18 mouse cellular contexts compared by ENCODE assay signal in the genomic region with DNA sequence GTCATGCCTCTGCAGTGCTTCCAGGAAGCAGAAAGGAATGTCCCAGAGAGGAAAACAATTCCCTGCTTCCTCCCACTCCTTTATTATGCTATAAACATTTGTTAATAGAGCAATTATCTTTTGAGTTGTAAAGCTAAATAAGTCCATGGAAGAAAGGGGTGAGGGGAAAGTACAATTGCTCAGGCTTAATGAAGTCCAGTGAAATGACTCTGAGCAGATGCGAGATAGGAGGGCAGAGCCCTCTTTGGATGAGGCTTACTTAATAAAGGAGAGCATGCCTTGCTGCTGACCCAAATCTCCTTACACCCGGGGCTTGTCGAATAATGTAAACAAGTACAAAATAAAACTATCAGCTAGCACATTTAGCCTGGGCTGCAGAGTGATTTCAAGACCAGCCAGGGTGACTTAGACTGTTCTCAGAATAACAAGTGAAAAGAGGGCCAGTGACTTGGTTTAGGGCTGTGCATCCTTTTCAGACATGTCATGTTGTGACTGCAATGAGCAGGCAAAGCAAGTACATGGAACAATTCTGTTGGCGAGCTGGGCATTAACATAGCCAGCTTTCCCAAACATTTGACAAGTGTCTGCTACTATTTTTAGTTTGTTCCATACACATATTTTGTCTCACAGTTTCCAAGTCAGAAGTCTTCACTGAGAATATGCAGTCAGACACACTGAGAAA.
DNase-seq lines count a peak whose midpoint lies in the region; ATAC-seq and TF ChIP-seq lines count a peak whose summit lies in the region.
"Had no signal": no experiment of that assay in that cellular context is flagged by ENCODE, and none has a peak within 500 bp of the region (broad histone marks: within the 10 kb centered on the region; RNA-seq: fewer than 3 reads in every experiment).

No protein-coding gene starts in this region.

- H3K27ac ChIP-seq in heart, embryonic 12.5 days (ENCODE audit: poor library complexity, severe bottlenecking) = 0 out of 2 replicates have a peak overlapping the region, but pooled peaks have one; percentile 19
- H3K27ac ChIP-seq in heart, embryonic 11.5 days (ENCODE audit: low read depth, low read length) = no peak overlapping the region
- H3K27ac ChIP-seq in stomach, embryonic 14.5 days (ENCODE audit: low read length) = peak overlapping the region; percentile 11; the same call in 1 of the 2 replicates
- H3K27ac ChIP-seq in stomach, postnatal 0 days (replicated peaks) = no peak overlapping the region; the same call in 1 of the 2 replicates
- H3K27ac ChIP-seq in liver, postnatal 0 days (ENCODE audit: low read depth) = no peak overlapping the region
- H3K27ac ChIP-seq in stomach, embryonic 16.5 days (ENCODE audit: low read length) = 0 out of 2 replicates have a peak overlapping the region, but pooled peaks have one; percentile 14
- H3K27ac ChIP-seq in hindbrain, embryonic 13.5 days = no peak overlapping the region
- H3K27ac ChIP-seq: embryonic facial prominence, embryonic 15.5 days; heart, adult 2 months; limb, embryonic 10.5 days; macrophage; midbrain, embryonic 13.5 days had no signal

- WGBS in heart, embryonic 12.5 days = 34% methylated on average over 4 of the region's 4 CpGs
- WGBS in heart, embryonic 11.5 days (ENCODE audit: insufficient replicate concordance) = 31% methylated on average over 4 of the region's 4 CpGs
- 26% methylated on average over 4 of the region's 4 CpGs for whole genome bisulfite sequencing in stomach, embryonic 14.5 days
- WGBS in stomach, postnatal 0 days = 27% methylated on average over 4 of the region's 4 CpGs
- WGBS in liver, postnatal 0 days (ENCODE audit: insufficient replicate concordance) = 53% methylated on average over 4 of the region's 4 CpGs
- 26% methylated on average over 4 of the region's 4 CpGs for WGBS in stomach, embryonic 16.5 days
- 40% methylated on average over 4 of the region's 4 CpGs for WGBS in hindbrain, embryonic 13.5 days

- H3K4me3 ChIP-seq in heart, embryonic 12.5 days = no peak overlapping the region
- H3K4me3 ChIP-seq in heart, embryonic 11.5 days (ENCODE audit: low read depth, low read length) = no peak overlapping the region
- no peak overlapping the region for H3K4me3 ChIP-seq in stomach, embryonic 14.5 days (ENCODE audit: low read depth, low read length)
- no peak overlapping the region for H3K4me3 ChIP-seq in stomach, postnatal 0 days (ENCODE audit: low read depth, low read length)
- no peak overlapping the region for H3K4me3 ChIP-seq in liver, postnatal 0 days (ENCODE audit: low read depth, low read length)
- no peak overlapping the region for H3K4me3 ChIP-seq in stomach, embryonic 16.5 days (replicated peaks; ENCODE audit: low read length)
- H3K4me3 ChIP-seq in hindbrain, embryonic 13.5 days = no peak overlapping the region
- H3K4me3 ChIP-seq: embryonic facial prominence, embryonic 15.5 days; heart, adult 2 months; limb, embryonic 10.5 days; midbrain, embryonic 13.5 days had no signal

- TF ChIP-seq CTCF in stomach, postnatal 0 days (IDR thresholded peaks at IDR 0.05; ENCODE audit: low read depth) = no peak
- TF ChIP-seq CTCF in liver, postnatal 0 days (IDR thresholded peaks at IDR 0.05; ENCODE audit: low read depth) = no peak

- no peak overlapping the region for H3K9ac ChIP-seq in heart, embryonic 12.5 days
- no peak overlapping the region for H3K9ac ChIP-seq in heart, embryonic 11.5 days (ENCODE audit: low read depth, low read length)
- H3K9ac ChIP-seq in stomach, embryonic 14.5 days (replicated peaks; ENCODE audit: low read depth, low read length) = no peak overlapping the region
- H3K9ac ChIP-seq in stomach, postnatal 0 days (ENCODE audit: low read length) = no peak overlapping the region
- no peak overlapping the region for H3K9ac ChIP-seq in liver, postnatal 0 days (replicated peaks)
- H3K9ac ChIP-seq in stomach, embryonic 16.5 days (ENCODE audit: low read length) = no peak overlapping the region
- H3K9ac ChIP-seq in hindbrain, embryonic 13.5 days = no peak overlapping the region
- H3K9ac ChIP-seq: embryonic facial prominence, embryonic 15.5 days; midbrain, embryonic 13.5 days had no signal

- no peak for ATAC-seq in heart, embryonic 12.5 days (ENCODE audit: insufficient number of reproducible peaks, low FRiP score)
- no peak for ATAC-seq in heart, embryonic 11.5 days (replicated peaks; ENCODE audit: insufficient number of reproducible peaks, low FRiP score, low TSS enrichment)
- ATAC-seq in stomach, embryonic 14.5 days (ENCODE audit: insufficient number of reproducible peaks, insufficient read depth, low FRiP score, low read depth) = no peak
- no peak for ATAC-seq in stomach, postnatal 0 days (ENCODE audit: low FRiP score, low TSS enrichment)
- no peak for ATAC-seq in liver, postnatal 0 days
- no peak; the same call in 1 of the 2 replicates for ATAC-seq in stomach, embryonic 16.5 days (ENCODE audit: insufficient read depth, low FRiP score)
- ATAC-seq in hindbrain, embryonic 13.5 days (ENCODE audit: low FRiP score) = no peak
- ATAC-seq: hindbrain, embryonic 16.5 days had no signal

- H3K9me3 ChIP-seq in heart, embryonic 12.5 days (replicated peaks) = no peaks in the 10 kb centered on the region
- H3K9me3 ChIP-seq in heart, embryonic 11.5 days (replicated peaks; ENCODE audit: control insufficient read depth, low read length) = no peaks in the 10 kb centered on the region
- H3K9me3 ChIP-seq in stomach, embryonic 14.5 days (ENCODE audit: control insufficient read depth, low read depth, low read length) = no peaks in the 10 kb centered on the region
- no peaks in the 10 kb centered on the region for H3K9me3 ChIP-seq in stomach, postnatal 0 days (ENCODE audit: control insufficient read depth, low read length)
- H3K9me3 ChIP-seq in liver, postnatal 0 days (ENCODE audit: low read length) = no peaks in the 10 kb centered on the region
- H3K9me3 ChIP-seq in stomach, embryonic 16.5 days (replicated peaks; ENCODE audit: control insufficient read depth, low read length) = no peaks in the 10 kb centered on the region
- H3K9me3 ChIP-seq in hindbrain, embryonic 13.5 days = no peaks in the 10 kb centered on the region
- H3K9me3 ChIP-seq: embryonic facial prominence, embryonic 15.5 days; limb, embryonic 10.5 days; midbrain, embryonic 13.5 days had no signal

- TF ChIP-seq EP300 in stomach, postnatal 0 days (optimal IDR thresholded peaks at IDR 0.05) = no peak
- TF ChIP-seq EP300 in liver, postnatal 0 days (IDR thresholded peaks at IDR 0.05; ENCODE audit: low read depth) = peak; percentile 27; the same call in 1 of the 2 replicates

- no peaks in the 10 kb centered on the region for H3K36me3 ChIP-seq in heart, embryonic 12.5 days
- no peaks in the 10 kb centered on the region for H3K36me3 ChIP-seq in heart, embryonic 11.5 days (ENCODE audit: control insufficient read depth, insufficient read depth, low read length)
- H3K36me3 ChIP-seq in stomach, embryonic 14.5 days (ENCODE audit: control insufficient read depth, insufficient read depth, low read length) = no peaks in the 10 kb centered on the region
- no peaks in the 10 kb centered on the region for H3K36me3 ChIP-seq in stomach, postnatal 0 days (ENCODE audit: control insufficient read depth, insufficient read depth, low read length)
- no peaks in the 10 kb centered on the region for H3K36me3 ChIP-seq in liver, postnatal 0 days (replicated peaks; ENCODE audit: insufficient read depth, low read length)
- H3K36me3 ChIP-seq in stomach, embryonic 16.5 days (ENCODE audit: control insufficient read depth, insufficient read depth, low read length) = no peaks in the 10 kb centered on the region
- H3K36me3 ChIP-seq in hindbrain, embryonic 13.5 days = no peaks in the 10 kb centered on the region
- H3K36me3 ChIP-seq: embryonic facial prominence, embryonic 15.5 days; limb, embryonic 10.5 days; midbrain, embryonic 13.5 days had no signal

- DNase-seq in stomach, postnatal 0 days (ENCODE audit: low spot score) = no peak
- no peak for DNase-seq in liver, postnatal 0 days
- no peak for DNase-seq in left cerebral cortex, adult 9 months (ENCODE audit: low spot score in 2 of 2)
- DNase-seq: cerebellum, adult 18-20 months; heart, adult 2 months; layer of hippocampus, postnatal 36 days; right cerebral cortex, postnatal 14 days; thymus, adult 2 months had no signal

- no peaks in the 10 kb centered on the region for H3K27me3 ChIP-seq in heart, embryonic 12.5 days (replicated peaks)
- H3K27me3 ChIP-seq in heart, embryonic 11.5 days (ENCODE audit: control insufficient read depth, insufficient read depth, low read length) = no peaks in the 10 kb centered on the region
- H3K27me3 ChIP-seq in stomach, embryonic 14.5 days (ENCODE audit: control insufficient read depth, insufficient read depth, low read length) = no peaks in the 10 kb centered on the region
- no peaks in the 10 kb centered on the region for H3K27me3 ChIP-seq in stomach, postnatal 0 days (ENCODE audit: control insufficient read depth, insufficient read depth, low read length)
- no peaks in the 10 kb centered on the region for H3K27me3 ChIP-seq in liver, postnatal 0 days (ENCODE audit: insufficient read depth, low read length)
- H3K27me3 ChIP-seq in stomach, embryonic 16.5 days (ENCODE audit: control insufficient read depth, insufficient read depth, low read length) = no peaks in the 10 kb centered on the region
- H3K27me3 ChIP-seq in hindbrain, embryonic 13.5 days = 0 out of 2 replicates have a peak, but pooled peaks cover 6% of the 10 kb centered on the region
- H3K27me3 ChIP-seq: embryonic facial prominence, embryonic 15.5 days had no signal

- peaks cover 21% of the 10 kb centered on the region for H3K4me1 ChIP-seq in heart, embryonic 12.5 days (replicated peaks)
- peaks cover 13% of the 10 kb centered on the region for H3K4me1 ChIP-seq in heart, embryonic 11.5 days (ENCODE audit: control insufficient read depth, insufficient read depth, low read length)
- H3K4me1 ChIP-seq in stomach, embryonic 14.5 days (ENCODE audit: control insufficient read depth, insufficient read depth, low read length) = peaks cover 26% of the 10 kb centered on the region
- no peaks in the 10 kb centered on the region for H3K4me1 ChIP-seq in stomach, postnatal 0 days (replicated peaks; ENCODE audit: control insufficient read depth, insufficient read depth)
- no peaks in the 10 kb centered on the region for H3K4me1 ChIP-seq in liver, postnatal 0 days (ENCODE audit: insufficient read depth)
- peaks cover 28% of the 10 kb centered on the region for H3K4me1 ChIP-seq in stomach, embryonic 16.5 days (ENCODE audit: control insufficient read depth, insufficient read depth, low read length)
- peaks cover 31% of the 10 kb centered on the region for H3K4me1 ChIP-seq in hindbrain, embryonic 13.5 days (replicated peaks)

- no peak overlapping the region for H3K4me2 ChIP-seq in heart, embryonic 12.5 days
- H3K4me2 ChIP-seq in heart, embryonic 11.5 days = no peak overlapping the region
- H3K4me2 ChIP-seq in stomach, embryonic 14.5 days (replicated peaks; ENCODE audit: low read depth, low read length) = no peak overlapping the region
- no peak overlapping the region for H3K4me2 ChIP-seq in stomach, postnatal 0 days (replicated peaks; ENCODE audit: low read depth)
- no peak overlapping the region for H3K4me2 ChIP-seq in liver, postnatal 0 days (ENCODE audit: low read depth, low read length)
- no peak overlapping the region for H3K4me2 ChIP-seq in stomach, embryonic 16.5 days (ENCODE audit: low read depth, low read length)
- H3K4me2 ChIP-seq in hindbrain, embryonic 13.5 days = no peak overlapping the region
- H3K4me2 ChIP-seq: embryonic facial prominence, embryonic 15.5 days; midbrain, embryonic 13.5 days had no signal

Comparison
In these comparisons a context has a peak if more than half of its experiments do, and no peak if none do; other contexts are left out.
1. H3K27ac ChIP-seq: peak in heart, embryonic 12.5 days (single experiment), stomach, embryonic 14.5 days (single experiment) and stomach, embryonic 16.5 days (single experiment); none in heart, embryonic 11.5 days (single experiment), stomach, postnatal 0 days (single experiment), liver, postnatal 0 days (single experiment) and hindbrain, embryonic 13.5 days (single experiment).